In the genomic region with DNA sequence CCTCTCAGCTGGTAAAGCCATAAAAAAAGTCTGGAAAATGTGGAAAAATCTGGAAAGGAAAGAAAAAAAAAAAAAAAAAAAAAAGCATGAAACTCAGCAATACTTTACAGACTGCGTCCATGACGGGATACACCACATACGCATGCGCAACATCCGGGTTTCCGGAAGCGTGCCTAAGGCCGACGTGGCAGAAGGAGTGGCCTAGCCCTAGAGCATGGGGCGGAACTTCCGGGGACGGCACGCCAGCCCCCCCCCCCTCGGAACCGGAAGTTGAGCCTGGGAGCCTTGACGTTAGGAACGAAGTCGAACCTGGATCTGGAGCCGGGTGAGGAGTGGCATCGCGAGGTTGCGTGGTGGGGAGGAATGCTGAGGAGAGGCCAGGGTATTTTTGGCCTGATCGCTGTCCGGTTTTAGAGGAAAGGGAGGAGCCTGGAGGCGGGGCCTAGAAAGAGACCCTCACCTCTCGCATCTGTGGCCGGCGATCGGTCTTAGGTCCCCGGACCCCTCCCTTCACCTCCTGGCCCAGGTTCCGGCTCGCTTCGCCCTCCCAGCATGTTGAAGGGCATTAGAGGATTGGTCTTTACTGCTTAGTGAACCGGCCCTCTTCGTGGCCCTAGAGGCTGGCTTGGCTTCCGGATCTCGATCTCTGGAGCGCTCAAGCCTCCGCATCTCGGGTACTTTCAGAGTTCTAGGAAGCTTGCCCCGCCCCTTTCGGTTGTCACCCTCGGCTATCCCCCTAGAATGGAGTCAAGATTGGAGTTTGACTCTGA, we compare ENCODE assay signal across 8 mouse cellular contexts. TPM values are rescaled to one million over a fixed set of nuclear protein-coding genes. Genes with fewer than 3 reads are reported as not detected.
A peak's percentile ranks its signal among the peaks of the same experiment; 100 is the strongest.
DNase-seq lines count a peak whose midpoint lies in the region; ATAC-seq and TF ChIP-seq lines count a peak whose summit lies in the region.

A gene (plus strand): TSS at position 245 of the 770 bp plus-strand sequence.

- peaks cover 5% of the 10 kb centered on the region; the same call in 1 of the 2 replicates for H3K4me1 ChIP-seq in hindbrain, postnatal 0 days (ENCODE audit: insufficient read depth, low read length)

- H3K36me3 ChIP-seq in hindbrain, postnatal 0 days (ENCODE audit: insufficient read depth, low read length), result peaks cover 13% of the 10 kb centered on the region; the same call in 1 of the 2 replicates

- H3K9ac ChIP-seq in hindbrain, postnatal 0 days (replicated peaks; ENCODE audit: low read length), result peak within 1 kb of the TSS; percentile 85

- intact Hi-C loops in gastrocnemius, adult 2 months (cut with DNase I), result loop anchor here (2.0 kb wide), 1 partner anchor 23 kb away; no protein-coding TSS in a partner anchor
- intact Hi-C loops in left cerebral cortex, adult 2 months (cut with DNase I), result no loop called here

- ATAC-seq in common myeloid progenitor, adult 5-6 weeks (replicated peaks; ENCODE audit: low read depth, poor library complexity, severe bottlenecking), result peak; percentile 89
- ATAC-seq in hindbrain, postnatal 0 days, result peak; percentile 98
- ATAC-seq in megakaryocyte, adult 5-6 weeks (ENCODE audit: poor library complexity, severe bottlenecking), result peak; percentile 97

- DNase-seq in ZHBTc4 (ENCODE audit: low read depth, low spot score), result peak; percentile 99
- peak; percentile 99 for DNase-seq in gastrocnemius, adult 2 months
- DNase-seq in hindbrain, postnatal 0 days (ENCODE audit: low spot score), result peak; percentile 100
- peak; percentile 96 to 99 for DNase-seq in left cerebral cortex, adult 2 months (ENCODE audit: extremely low spot score in 1 of 2, low spot score in 2 of 2)
- DNase-seq in right cerebral cortex, adult 2 months (ENCODE audit: low spot score in 2 of 2), result peak; percentile 92 to 99
- peak; percentile 99 for DNase-seq in urinary bladder, postnatal 14 days (ENCODE audit: low spot score)

- H3K27ac ChIP-seq in gastrocnemius, adult 2 months, result peak within 1 kb of the TSS; percentile 98
- peak within 1 kb of the TSS; percentile 93 for H3K27ac ChIP-seq in hindbrain, postnatal 0 days
- peak within 1 kb of the TSS; percentile 88 for H3K27ac ChIP-seq in left cerebral cortex, adult 2 months

- 0 out of 2 replicates have a peak, but pooled peaks have one; percentile 1 for TF ChIP-seq CTCF in gastrocnemius, adult 2 months (IDR thresholded peaks at IDR 0.05)
- no peak for TF ChIP-seq CTCF in hindbrain, postnatal 0 days (IDR thresholded peaks at IDR 0.05; ENCODE audit: low read depth)
- TF ChIP-seq CTCF in left cerebral cortex, adult 2 months (IDR thresholded peaks at IDR 0.05), result no peak

- 2% methylated on average over 43 of the region's 43 CpGs for WGBS in hindbrain, postnatal 0 days

- H3K9me3 ChIP-seq in hindbrain, postnatal 0 days (ENCODE audit: low read length), result no peaks in the 10 kb centered on the region

- H3K4me3 ChIP-seq in gastrocnemius, adult 2 months, result peak within 1 kb of the TSS; percentile 85
- peak within 1 kb of the TSS; percentile 90 for H3K4me3 ChIP-seq in hindbrain, postnatal 0 days (ENCODE audit: low read length)
- H3K4me3 ChIP-seq in left cerebral cortex, adult 2 months, result peak within 1 kb of the TSS; percentile 76

- H3K27me3 ChIP-seq in hindbrain, postnatal 0 days (ENCODE audit: insufficient read depth, low read length), result no peaks in the 10 kb centered on the region

- peak within 1 kb of the TSS; percentile 67 for H3K4me2 ChIP-seq in hindbrain, postnatal 0 days (ENCODE audit: low read depth, low read length)

RNA-seq across cellular contexts. Expression of the gene that starts here (rescaled TPM):
- 75.4 and 87.3 TPM in 2 replicates for total RNA-seq in common myeloid progenitor, adult 5-6 weeks (2017)
- 10 to 100 TPM; 73.8 to 76.3 TPM for total RNA-seq in gastrocnemius, adult 2 months (2021)
- 166 and 179 TPM in 2 replicates for total RNA-seq in hindbrain, postnatal 0 days (2014; rRNA removed)
- polyA plus RNA-seq in hindbrain, postnatal 0 days (2015; fragmentation: Nextera tagmentation; extraction: Ambion mirVana), result 52.5 and 58.7 TPM in 2 replicates
- total RNA-seq in left cerebral cortex, adult 2 months (2021), result 100 to 1,000 TPM; 113 to 115 TPM
- total RNA-seq in megakaryocyte, adult 5-6 weeks (2015), result 34.2 and 48.4 TPM in 2 replicates
- 69.7 and 90.0 TPM in 2 replicates for total RNA-seq in megakaryocyte, adult 5-6 weeks (2017)

Comparison
In these comparisons a context has a peak if more than half of its experiments do, and no peak if none do; other contexts are left out.
1. Peak in every context shown above with its lines: DNase-seq, ATAC-seq, H3K4me3 ChIP-seq and H3K27ac ChIP-seq.